10 mouse cellular contexts compared by ENCODE assay signal in the genomic region with DNA sequence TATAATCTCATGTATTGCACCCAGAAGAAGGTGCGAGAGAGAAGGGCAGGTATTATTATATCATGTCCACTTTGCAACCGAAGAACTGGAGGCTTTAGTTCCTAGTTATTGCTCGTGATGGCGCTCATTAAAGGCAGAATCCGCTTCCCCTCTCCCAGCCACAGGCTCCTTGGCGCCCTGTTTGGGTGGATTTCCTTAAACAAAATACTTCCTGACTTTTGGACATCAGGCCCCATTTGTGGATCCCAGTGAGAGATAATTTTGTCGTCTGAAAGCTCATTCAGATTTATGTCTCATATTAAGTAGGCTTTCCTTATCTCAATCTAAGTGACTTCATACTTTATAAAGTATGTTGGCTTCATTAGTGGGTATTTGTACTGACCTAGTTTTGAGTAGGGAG. TPM values are rescaled to one million over a fixed set of nuclear protein-coding genes. Genes with fewer than 3 reads are reported as not detected.
DNase-seq lines count a peak whose midpoint lies in the region; ATAC-seq and TF ChIP-seq lines count a peak whose summit lies in the region.
"Had no signal": no experiment of that assay in that cellular context is flagged by ENCODE, and none has a peak within 500 bp of the region (broad histone marks: within the 10 kb centered on the region; RNA-seq: fewer than 3 reads in every experiment).

No protein-coding gene starts in this region.

- ATAC-seq in hindbrain, postnatal 0 days: no peak
- ATAC-seq in hindbrain, embryonic 13.5 days (ENCODE audit: low FRiP score): no peak
- ATAC-seq in heart, embryonic 15.5 days (replicated peaks; ENCODE audit: insufficient number of reproducible peaks, insufficient read depth, low FRiP score, low read depth): no peak
- ATAC-seq in inflammation-experienced regulatory T-cells, adult 6 months: no peak
- no peak for ATAC-seq in CD4-positive, CD25-positive, alpha-beta regulatory T cell, adult 4 months

- no peaks in the 10 kb centered on the region for H3K36me3 ChIP-seq in hindbrain, postnatal 0 days (ENCODE audit: insufficient read depth, low read length)
- no peaks in the 10 kb centered on the region for H3K36me3 ChIP-seq in hindbrain, embryonic 13.5 days
- no peaks in the 10 kb centered on the region for H3K36me3 ChIP-seq in heart, embryonic 15.5 days
- no peaks in the 10 kb centered on the region for H3K36me3 ChIP-seq in limb, embryonic 10.5 days

- no peak overlapping the region for H3K27ac ChIP-seq in hindbrain, postnatal 0 days
- no peak overlapping the region for H3K27ac ChIP-seq in hindbrain, embryonic 13.5 days
- 0 out of 2 replicates have a peak overlapping the region, but pooled peaks have one; percentile 67 for H3K27ac ChIP-seq in cortical plate, adult 2 months (ENCODE audit: insufficient read depth, low read length)
- H3K27ac ChIP-seq in heart, embryonic 15.5 days: peak overlapping the region; percentile 82
- H3K27ac ChIP-seq in limb, embryonic 10.5 days: peak overlapping the region; percentile 84

- DNase-seq in hindbrain, postnatal 0 days (ENCODE audit: low spot score): no peak
- DNase-seq in limb, embryonic 10.5 days (ENCODE audit: low spot score): no peak
- DNase-seq in ovary, postnatal 10 days (ENCODE audit: low spot score): no peak
- DNase-seq: right cerebral cortex, adult 18-20 months had no signal

- WGBS in hindbrain, postnatal 0 days: 84% methylated on average over 7 of the region's 7 CpGs
- WGBS in hindbrain, embryonic 13.5 days: 61% methylated on average over 7 of the region's 7 CpGs
- WGBS in heart, embryonic 15.5 days: 40% methylated on average over 7 of the region's 7 CpGs
- 24% methylated on average over 7 of the region's 7 CpGs for WGBS in limb, embryonic 10.5 days

- no peaks in the 10 kb centered on the region for H3K9me3 ChIP-seq in hindbrain, postnatal 0 days (ENCODE audit: low read length)
- no peaks in the 10 kb centered on the region for H3K9me3 ChIP-seq in hindbrain, embryonic 13.5 days
- H3K9me3 ChIP-seq in heart, embryonic 15.5 days (replicated peaks): no peaks in the 10 kb centered on the region
- no peaks in the 10 kb centered on the region for H3K9me3 ChIP-seq in limb, embryonic 10.5 days (replicated peaks)
- H3K9me3 ChIP-seq: megakaryocyte, embryonic 14.5 days had no signal

- no peak overlapping the region for H3K4me2 ChIP-seq in hindbrain, postnatal 0 days (ENCODE audit: low read depth, low read length)
- no peak overlapping the region for H3K4me2 ChIP-seq in hindbrain, embryonic 13.5 days
- peak overlapping the region; percentile 33; the same call in 1 of the 2 replicates for H3K4me2 ChIP-seq in heart, embryonic 15.5 days

- TF ChIP-seq POLR2A in cortical plate, adult 2 months (IDR thresholded peaks at IDR 0.05; ENCODE audit: extremely low read depth, insufficient read depth, low read length): no peak

- H3K9ac ChIP-seq in hindbrain, postnatal 0 days (replicated peaks; ENCODE audit: low read length): no peak overlapping the region
- H3K9ac ChIP-seq in hindbrain, embryonic 13.5 days: no peak overlapping the region
- no peak overlapping the region for H3K9ac ChIP-seq in heart, embryonic 15.5 days

- no peak overlapping the region for H3K4me3 ChIP-seq in hindbrain, postnatal 0 days (ENCODE audit: low read length)
- H3K4me3 ChIP-seq in hindbrain, embryonic 13.5 days: no peak overlapping the region
- no peak overlapping the region for H3K4me3 ChIP-seq in cortical plate, adult 2 months (ENCODE audit: insufficient read depth, low read length)
- no peak overlapping the region for H3K4me3 ChIP-seq in heart, embryonic 15.5 days
- no peak overlapping the region for H3K4me3 ChIP-seq in limb, embryonic 10.5 days
- H3K4me3 ChIP-seq: megakaryocyte, embryonic 14.5 days had no signal

- no peaks in the 10 kb centered on the region; the same call in 1 of the 2 replicates for H3K4me1 ChIP-seq in hindbrain, postnatal 0 days (ENCODE audit: insufficient read depth, low read length)
- 0 out of 2 replicates have a peak, but pooled peaks cover 5% of the 10 kb centered on the region for H3K4me1 ChIP-seq in hindbrain, embryonic 13.5 days (replicated peaks)
- H3K4me1 ChIP-seq in cortical plate, adult 2 months (ENCODE audit: control insufficient read depth, insufficient read depth, low read length): peaks cover 4% of the 10 kb centered on the region
- H3K4me1 ChIP-seq in heart, embryonic 15.5 days (replicated peaks): peaks cover 40% of the 10 kb centered on the region
- H3K4me1 ChIP-seq in limb, embryonic 10.5 days: peaks cover 60% of the 10 kb centered on the region

- no peaks in the 10 kb centered on the region for H3K27me3 ChIP-seq in hindbrain, postnatal 0 days (ENCODE audit: insufficient read depth, low read length)
- H3K27me3 ChIP-seq in hindbrain, embryonic 13.5 days: peaks cover 9% of the 10 kb centered on the region; the same call in 1 of the 2 replicates
- H3K27me3 ChIP-seq in heart, embryonic 15.5 days: no peaks in the 10 kb centered on the region
- no peaks in the 10 kb centered on the region for H3K27me3 ChIP-seq in limb, embryonic 10.5 days (ENCODE audit: low read depth, poor library complexity, severe bottlenecking)
- H3K27me3 ChIP-seq: megakaryocyte, embryonic 14.5 days had no signal

- TF ChIP-seq CTCF in hindbrain, postnatal 0 days (IDR thresholded peaks at IDR 0.05; ENCODE audit: low read depth): 0 out of 2 replicates have a peak, but pooled peaks have one; percentile 1
- TF ChIP-seq CTCF in cortical plate, adult 2 months (IDR thresholded peaks at IDR 0.05; ENCODE audit: extremely low read depth, insufficient read depth, low read length): no peak

RNA-seq across cellular contexts. Expression of a gene that starts 23.2 kb away (rescaled TPM):
- 65.3 and 74.0 TPM in 2 replicates for total RNA-seq in hindbrain, postnatal 0 days (2014; rRNA removed)
- polyA plus RNA-seq in hindbrain, postnatal 0 days (2015; fragmentation: Nextera tagmentation; extraction: Ambion mirVana): 32.5 and 35.2 TPM in 2 replicates
- polyA plus RNA-seq in hindbrain, embryonic 13.5 days (2015; fragmentation: Nextera tagmentation; extraction: Ambion mirVana): 27.2 and 27.7 TPM in 2 replicates
- 69.9 and 75.8 TPM in 2 replicates for polyA plus RNA-seq in cortical plate, adult 2 months (2012; rRNA removed)
- 34.9 and 40.4 TPM in 2 replicates for polyA plus RNA-seq in heart, embryonic 15.5 days (2015; fragmentation: Nextera tagmentation; extraction: Ambion mirVana)
- polyA plus RNA-seq in limb, embryonic 10.5 days (2016; fragmentation: Nextera tagmentation; extraction: Ambion mirVana): 206 and 223 TPM in 2 replicates
- polyA plus RNA-seq in inflammation-experienced regulatory T-cells, adult 6 months (2017; shearing (Covaris generic)): 10 to 100 TPM; 32.8 to 52.8 (median 41.2) TPM
- polyA plus RNA-seq in CD4-positive, CD25-positive, alpha-beta regulatory T cell, adult 4 months (2017; shearing (Covaris generic)): 10 to 100 TPM; 23.4 to 38.0 TPM

Comparison
In these comparisons a context has a peak if more than half of its experiments do, and no peak if none do; other contexts are left out.
1. H3K27ac ChIP-seq: peak in cortical plate, adult 2 months (single experiment), heart, embryonic 15.5 days (single experiment) and limb, embryonic 10.5 days (single experiment); none in hindbrain, postnatal 0 days (single experiment) and hindbrain, embryonic 13.5 days (single experiment).